Mouse (Mus musculus): ENCODE measurements at regions not wholly inside any gene's neighbourhood (a gene's known extent, or its start where the extent isn't known, plus 50 kb on each side); places are given as distances from the start of the nearest gene placed in this dataset.

GRCm38 (mm10) chr13:58476033-58476830 lies 73.1 kb upstream of the Hnrnpk start:
- Histone ChIP-seq H3K27ac (ENCODE audit: low read depth, low read length) (no peak overlapping the region), H3K9me3 (ENCODE audit: control insufficient read depth, low read length) (no peaks in the 10 kb centered on the region; the same call in 1 of the 2 replicates), H3K27me3 (ENCODE audit: control insufficient read depth, insufficient read depth, low read length) (no peaks in the 10 kb centered on the region), H3K4me2 (ENCODE audit: low read depth, low read length) (no peak overlapping the region), H3K36me3 (ENCODE audit: control insufficient read depth, insufficient read depth, low read length) (no peaks in the 10 kb centered on the region), H3K9ac (replicated peaks; ENCODE audit: low read depth, low read length) (no peak overlapping the region), H3K4me1 (ENCODE audit: control insufficient read depth, insufficient read depth, low read length) (peaks cover 6% of the 10 kb centered on the region; the same call in 1 of the 2 replicates), H3K4me3 (ENCODE audit: low read depth, low read length) (no peak overlapping the region)
- ATAC-seq (ENCODE audit: low read depth): no peak
- WGBS: 44% methylated on average over 9 of the region's 9 CpGs

- no peaks in the 10 kb centered on the region for H3K27me3 ChIP-seq (ENCODE audit: control insufficient read depth, insufficient read depth, low read length)
- WGBS: 51% methylated on average over 6 of the region's 6 CpGs
- no peaks in the 10 kb centered on the region for H3K36me3 ChIP-seq (ENCODE audit: control insufficient read depth, insufficient read depth, low read length)
- no peak overlapping the region for H3K4me2 ChIP-seq (ENCODE audit: low read depth, low read length)
- H3K27ac ChIP-seq (ENCODE audit: low read depth, low read length): no peak overlapping the region
- no peak overlapping the region for H3K9ac ChIP-seq (replicated peaks; ENCODE audit: low read depth, low read length)
- H3K9me3 ChIP-seq (ENCODE audit: control insufficient read depth, low read length): no peaks in the 10 kb centered on the region; the same call in 1 of the 2 replicates
- peaks cover 6% of the 10 kb centered on the region; the same call in 1 of the 2 replicates for H3K4me1 ChIP-seq (ENCODE audit: control insufficient read depth, insufficient read depth, low read length)
- ATAC-seq (ENCODE audit: low read depth): no peak
- no peak overlapping the region for H3K4me3 ChIP-seq (ENCODE audit: low read depth, low read length)
These were observed 72.4 kb upstream of the Hnrnpk start for GRCm38 (mm10) chr13:58475495-58475894.

GRCm38 (mm10) chr13:58472455-58472854 lies 69.3 kb upstream of the Hnrnpk start:
- H3K4me1 ChIP-seq (ENCODE audit: control insufficient read depth, insufficient read depth, low read length): peaks cover 6% of the 10 kb centered on the region; the same call in 1 of the 2 replicates
- no peaks in the 10 kb centered on the region for H3K36me3 ChIP-seq (ENCODE audit: control insufficient read depth, insufficient read depth, low read length)
- H3K4me3 ChIP-seq (ENCODE audit: low read depth, low read length): no peak overlapping the region
- no peaks in the 10 kb centered on the region for H3K27me3 ChIP-seq (ENCODE audit: control insufficient read depth, insufficient read depth, low read length)
- 73% methylated on average over 14 of the region's 14 CpGs for WGBS
- no peak overlapping the region for H3K9ac ChIP-seq (replicated peaks; ENCODE audit: low read depth, low read length)
- H3K27ac ChIP-seq (ENCODE audit: low read depth, low read length): no peak overlapping the region
- H3K9me3 ChIP-seq (ENCODE audit: control insufficient read depth, low read length): no peaks in the 10 kb centered on the region; the same call in 1 of the 2 replicates
- peak overlapping the region; percentile 64; the same call in 1 of the 2 replicates for H3K4me2 ChIP-seq (ENCODE audit: low read depth, low read length)
- ATAC-seq (ENCODE audit: low read depth): no peak

- H3K9ac ChIP-seq (replicated peaks; ENCODE audit: low read depth, low read length): peak overlapping the region; percentile 39
- peaks cover 6% of the 10 kb centered on the region; the same call in 1 of the 2 replicates for H3K4me1 ChIP-seq (ENCODE audit: control insufficient read depth, insufficient read depth, low read length)
- peak overlapping the region; percentile 64 for H3K4me2 ChIP-seq (ENCODE audit: low read depth, low read length)
- WGBS: 6% methylated on average over 16 of the region's 16 CpGs
- H3K27me3 ChIP-seq (ENCODE audit: control insufficient read depth, insufficient read depth, low read length): no peaks in the 10 kb centered on the region
- H3K9me3 ChIP-seq (ENCODE audit: control insufficient read depth, low read length): no peaks in the 10 kb centered on the region; the same call in 1 of the 2 replicates
- ATAC-seq (ENCODE audit: low read depth): no peak
- H3K27ac ChIP-seq (ENCODE audit: low read depth, low read length): no peak overlapping the region
- H3K36me3 ChIP-seq (ENCODE audit: control insufficient read depth, insufficient read depth, low read length): no peaks in the 10 kb centered on the region
- peak overlapping the region; percentile 29 for H3K4me3 ChIP-seq (ENCODE audit: low read depth, low read length)
These were observed 68.6 kb upstream of the Hnrnpk start for GRCm38 (mm10) chr13:58471704-58472103.

- no peak overlapping the region for H3K4me3 ChIP-seq (ENCODE audit: low read depth, low read length)
- H3K4me2 ChIP-seq (ENCODE audit: low read depth, low read length): no peak overlapping the region
- no peak overlapping the region for H3K27ac ChIP-seq (ENCODE audit: low read depth, low read length)
- H3K9me3 ChIP-seq (ENCODE audit: control insufficient read depth, low read length): no peaks in the 10 kb centered on the region; the same call in 1 of the 2 replicates
- no peaks in the 10 kb centered on the region for H3K36me3 ChIP-seq (ENCODE audit: control insufficient read depth, insufficient read depth, low read length)
- H3K4me1 ChIP-seq (ENCODE audit: control insufficient read depth, insufficient read depth, low read length): peaks cover 13% of the 10 kb centered on the region
- no peaks in the 10 kb centered on the region for H3K27me3 ChIP-seq (ENCODE audit: control insufficient read depth, insufficient read depth, low read length)
- H3K9ac ChIP-seq (replicated peaks; ENCODE audit: low read depth, low read length): no peak overlapping the region
- WGBS: 15% methylated on average over 6 of the region's 6 CpGs
- no peak for ATAC-seq (ENCODE audit: low read depth)
These were observed 66.6 kb upstream of the Hnrnpk start for GRCm38 (mm10) chr13:58469731-58470130.

- H3K4me2 ChIP-seq (ENCODE audit: low read depth, low read length): no peak overlapping the region
- H3K36me3 ChIP-seq (ENCODE audit: control insufficient read depth, insufficient read depth, low read length): no peaks in the 10 kb centered on the region
- H3K9me3 ChIP-seq (ENCODE audit: control insufficient read depth, low read length): no peaks in the 10 kb centered on the region
- peaks cover 13% of the 10 kb centered on the region for H3K4me1 ChIP-seq (ENCODE audit: control insufficient read depth, insufficient read depth, low read length)
- H3K4me3 ChIP-seq (ENCODE audit: low read depth, low read length): no peak overlapping the region
- ATAC-seq (ENCODE audit: low read depth): no peak
- 88% methylated on average over 10 of the region's 10 CpGs for WGBS
- H3K27me3 ChIP-seq (ENCODE audit: control insufficient read depth, insufficient read depth, low read length): no peaks in the 10 kb centered on the region
- no peak overlapping the region for H3K27ac ChIP-seq (ENCODE audit: low read depth, low read length)
- no peak overlapping the region for H3K9ac ChIP-seq (replicated peaks; ENCODE audit: low read depth, low read length)
These were observed 64.0 kb upstream of the Hnrnpk start for GRCm38 (mm10) chr13:58467097-58467642.

GRCm38 (mm10) chr13:58465206-58466104 lies 62.3 kb upstream of the Hnrnpk start:
- 64% methylated on average over 13 of the region's 13 CpGs for WGBS

More at GRCm38 (mm10) chr13:58465206-58466104, 62.3 kb upstream of the Hnrnpk start:
- Histone ChIP-seq H3K36me3 (ENCODE audit: control insufficient read depth, insufficient read depth, low read length) (no peaks in the 10 kb centered on the region), H3K27ac (ENCODE audit: low read depth, low read length) (peak overlapping the region; percentile 40; the same call in 1 of the 2 replicates), H3K27me3 (ENCODE audit: control insufficient read depth, insufficient read depth, low read length) (no peaks in the 10 kb centered on the region), H3K9ac (replicated peaks; ENCODE audit: low read depth, low read length) (no peak overlapping the region), H3K4me1 (ENCODE audit: control insufficient read depth, insufficient read depth, low read length) (peaks cover 7% of the 10 kb centered on the region; the same call in 1 of the 2 replicates), H3K4me3 (ENCODE audit: low read depth, low read length) (no peak overlapping the region), H3K9me3 (ENCODE audit: control insufficient read depth, low read length) (no peaks in the 10 kb centered on the region), H3K4me2 (ENCODE audit: low read depth, low read length) (no peak overlapping the region)
- ATAC-seq (ENCODE audit: low read depth): no peak
